Mouse (Mus musculus) myocyte (in vitro differentiated cells): ENCODE measurements around the gene Psma2.

Experiments used
- CEBPB ChIP-seq: IDR thresholded peaks from 2 replicates; pipeline ENCODE4 v1.6.1; 2011; ENCODE audit warnings: mild to moderate bottlenecking, moderate library complexity; ENCODE audit not compliant: poor library complexity, insufficient read depth, severe bottlenecking
- E2F4 ChIP-seq: IDR thresholded peaks from one replicate; pipeline ENCODE4 v1.6.1; 2011; ENCODE audit warnings: mild to moderate bottlenecking, control low read depth, moderate library complexity; ENCODE audit not compliant: insufficient read depth
- MAX ChIP-seq: IDR thresholded peaks from one replicate; pipeline ENCODE4 v1.6.1; 2011; ENCODE audit warnings: low read depth, mild to moderate bottlenecking, control low read depth
- MYOD1 ChIP-seq, 3 experiments: IDR thresholded peaks; one replicate each; pipeline ENCODE4 v1.6.1; 2011; ENCODE audit warnings: control low read depth in 2 of 3, low read depth in 2 of 3, mild to moderate bottlenecking in 2 of 3, moderate library complexity in 1 of 3; ENCODE audit not compliant: insufficient read length in 2 of 3, control insufficient read depth in 1 of 3
- MYOG ChIP-seq, 3 experiments: IDR thresholded peaks; one replicate each; pipeline ENCODE4 v1.6.1; 2011; ENCODE audit warnings: control low read depth in 2 of 3, low read depth in 2 of 3, mild to moderate bottlenecking in 2 of 3; ENCODE audit not compliant: insufficient read length in 2 of 3, control insufficient read depth in 1 of 3, insufficient read depth in 1 of 3
- POLR2A ChIP-seq: IDR thresholded peaks from one replicate; pipeline ENCODE4 v1.6.1; 2011; ENCODE audit warnings: low read depth, mild to moderate bottlenecking, control low read depth, moderate library complexity; ENCODE audit not compliant: insufficient read length
- POLR2AphosphoS2 ChIP-seq: IDR thresholded peaks from one replicate; pipeline ENCODE4 v1.6.1; 2011; ENCODE audit warnings: low read depth, control low read depth; ENCODE audit not compliant: insufficient read length
- REST ChIP-seq: IDR thresholded peaks from one replicate; pipeline ENCODE4 v1.6.1; 2011; ENCODE audit warnings: mild to moderate bottlenecking, control low read depth, moderate library complexity; ENCODE audit not compliant: insufficient read depth, insufficient read length
- SRF ChIP-seq: IDR thresholded peaks from one replicate; pipeline ENCODE4 v1.6.1; 2011; ENCODE audit warnings: low read depth; ENCODE audit not compliant: control insufficient read depth, insufficient read length
- TCF12 ChIP-seq: IDR thresholded peaks from one replicate; pipeline ENCODE4 v1.6.1; 2011; ENCODE audit warnings: mild to moderate bottlenecking, control low read depth; ENCODE audit not compliant: poor library complexity, insufficient read depth, severe bottlenecking
- TCF3 ChIP-seq: IDR thresholded peaks from one replicate; pipeline ENCODE4 v1.6.1; 2011; ENCODE audit warnings: low read depth, control low read depth; ENCODE audit not compliant: insufficient read length
- USF1 ChIP-seq: IDR thresholded peaks from one replicate; pipeline ENCODE4 v1.6.1; 2011; ENCODE audit warnings: low read depth, mild to moderate bottlenecking, control low read depth, moderate library complexity

GRCm38 (mm10) chr13:14618724-14619123 is 5.7 kb downstream of the Psma2 start:
- no peak for TF ChIP-seq POLR2A
- TF ChIP-seq MYOD1 (IDR thresholded peaks at IDR 0.05; ENCODE audit: control insufficient read depth in 1 of 3, insufficient read length in 2 of 3, low read depth in 2 of 3): no peak
- TF ChIP-seq E2F4: no peak
- no peak for TF ChIP-seq MAX
- no peak for TF ChIP-seq POLR2AphosphoS2
- TF ChIP-seq MYOG (IDR thresholded peaks at IDR 0.05; ENCODE audit: control insufficient read depth in 1 of 3, insufficient read depth in 1 of 3, insufficient read length in 2 of 3, low read depth in 2 of 3): no peak
- no peak for TF ChIP-seq CEBPB
- no peak for TF ChIP-seq USF1
- no peak for TF ChIP-seq REST
- no peak for TF ChIP-seq TCF3
- no peak for TF ChIP-seq SRF
- TF ChIP-seq TCF12: no peak
